Mouse (Mus musculus): ENCODE measurements around the gene Csrp1.

GRCm38 (mm10) chr1:135700605-135701004, 19.3 kb upstream of the Csrp1 start:
- TF ChIP-seq CTCF (IDR thresholded peaks at IDR 0.05; ENCODE audit: low read depth, low read length) (peak; percentile 87), GATA1 (IDR thresholded peaks at IDR 0.05; ENCODE audit: borderline replicate concordance, low read length) (no peak), TAL1 (conservative IDR thresholded peaks at IDR 0.05; ENCODE audit: low read depth, low read length) (no peak)
